Mouse (Mus musculus) common myeloid progenitor, adult 5-6 weeks (primary cell): ENCODE measurements at regions not wholly inside any gene's neighbourhood (a gene's known extent, or its start where the extent isn't known, plus 50 kb on each side); places are given as distances from the start of the nearest gene placed in this dataset.
A peak's percentile ranks its signal among the peaks of the same experiment; 100 is the strongest.

Experiments used
- ATAC-seq: replicated peaks from 2 replicates; pipeline ENCODE4 v1.8.0; 2016; ENCODE audit warnings: low read depth, mild to moderate bottlenecking, moderate TSS enrichment, inconsistent platforms; ENCODE audit not compliant: poor library complexity, severe bottlenecking

DNA sequence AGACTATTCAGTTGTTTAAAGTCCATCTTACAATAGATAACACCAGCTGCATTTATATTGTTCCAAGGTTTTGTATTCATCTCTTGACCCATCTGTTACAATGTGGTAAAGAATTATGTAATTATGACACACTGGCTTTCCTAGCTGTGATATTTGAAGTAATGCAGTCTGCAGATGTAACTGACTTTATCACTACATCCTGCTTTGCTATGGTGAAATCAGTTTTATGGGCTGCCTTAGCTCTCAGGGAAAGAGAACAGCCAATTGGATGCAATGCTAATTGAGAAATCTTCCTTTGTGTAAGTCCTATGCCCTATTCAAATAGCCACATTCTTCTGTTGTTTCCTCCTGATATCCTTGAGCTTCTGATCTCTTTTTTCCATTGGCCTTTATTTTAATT, 278.2 kb upstream of the Slc8a1 start:
- peak; percentile 50; the same call in 1 of the 2 replicates for ATAC-seq

DNA sequence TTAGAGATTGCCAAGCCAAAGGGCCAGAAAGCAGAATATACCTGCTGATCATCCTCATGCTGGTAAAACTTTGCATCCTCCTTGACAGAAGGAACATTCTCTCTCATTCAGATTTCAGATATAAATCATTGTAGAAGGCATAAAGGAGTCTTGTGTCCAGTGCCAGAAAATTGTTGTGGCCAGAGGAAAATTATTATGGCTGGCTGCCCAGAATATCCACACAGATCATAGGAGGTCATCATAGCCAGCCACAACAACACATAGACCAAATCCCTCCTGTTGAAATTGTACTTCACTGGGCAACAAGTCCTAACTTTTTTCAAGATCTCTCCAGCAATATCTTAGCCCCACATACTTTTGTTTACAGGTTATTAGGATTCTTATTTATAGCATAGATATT, 256.3 kb upstream of the Slc8a1 start:
- ATAC-seq = no peak
